Mouse (Mus musculus) layer of hippocampus, adult 11-12 months (tissue): Measurements from ENCODE around the gene Dennd1b.
A peak's percentile ranks its signal among the peaks of the same experiment; 100 is the strongest.

Experiments used
- DNase-seq: peaks from one replicate; pipeline ENCODE4 v3.0.0; 2022; ENCODE audit warnings: low spot score

The Dennd1b gene

DNA sequence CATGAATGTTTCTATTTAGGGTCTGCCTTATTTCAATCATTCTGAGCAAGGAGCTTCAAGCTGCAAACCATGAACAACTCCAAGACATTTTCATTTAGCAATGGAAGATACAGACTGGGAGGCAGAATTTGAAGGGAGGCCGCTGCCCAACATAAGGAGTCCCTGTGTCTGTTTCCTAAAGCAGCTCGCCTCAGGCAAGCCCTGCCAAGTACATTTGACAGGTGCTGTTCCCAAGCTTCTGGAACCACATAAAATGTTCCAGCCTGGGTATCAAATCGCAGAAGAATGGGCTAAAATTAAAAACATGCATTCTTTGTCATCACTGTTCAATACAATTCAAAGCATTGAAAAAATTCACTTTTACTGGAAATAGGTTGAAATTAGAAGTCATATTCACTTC is 229.4 kb downstream of the Dennd1b start:
- peak; percentile 48 for DNase-seq

- DNase-seq = no peak
These were observed 230.8 kb downstream of the Dennd1b start for GRCm38 (mm10) chr1:139194011-139194410.

GRCm38 (mm10) chr1:139194428-139195028 is 231.3 kb downstream of the Dennd1b start:
- DNase-seq = no peak

DNA sequence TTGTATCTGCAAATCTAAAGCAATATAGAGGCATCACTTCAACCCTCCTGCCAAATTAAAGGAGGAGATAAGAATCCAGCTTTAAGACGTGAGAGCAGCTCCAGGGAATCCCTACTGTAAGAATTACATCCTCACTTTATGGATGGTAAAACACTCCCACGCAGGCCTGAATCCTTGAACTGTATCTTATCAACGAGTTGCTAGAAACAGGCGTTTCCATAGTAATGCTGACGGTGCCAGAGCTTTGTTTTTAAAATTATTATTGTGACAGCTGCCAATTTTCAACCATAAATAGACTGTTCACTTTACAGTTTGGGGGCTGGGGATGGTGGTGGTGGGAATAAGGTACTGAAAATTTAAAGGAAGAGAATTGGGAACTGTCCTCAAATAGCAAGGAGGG is 239.8 kb downstream of the Dennd1b start:
- peak; percentile 35 for DNase-seq

GRCm38 (mm10) chr1:139206259-139206658 is 243.0 kb downstream of the Dennd1b start:
- no peak for DNase-seq

DNA sequence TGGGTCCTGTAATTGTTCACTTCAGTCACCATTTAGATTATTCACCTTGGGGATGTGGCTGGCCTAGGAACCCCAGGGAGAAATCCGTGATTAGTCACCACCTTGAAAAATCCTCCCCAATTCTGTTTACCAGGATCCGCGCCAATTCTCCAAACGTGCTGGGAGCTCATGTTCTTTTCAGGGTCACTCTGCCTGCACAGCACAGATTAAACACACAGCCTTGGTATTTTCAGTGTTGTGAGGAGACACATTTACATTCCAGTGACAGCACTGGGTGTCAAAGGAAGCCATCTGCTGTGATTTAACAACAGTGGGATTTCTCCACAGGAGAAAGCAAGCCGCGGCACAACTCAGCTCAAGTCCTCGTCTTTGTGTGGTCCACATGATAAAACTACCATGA is 246.6 kb downstream of the Dennd1b start:
- DNase-seq = peak; percentile 18

DNA sequence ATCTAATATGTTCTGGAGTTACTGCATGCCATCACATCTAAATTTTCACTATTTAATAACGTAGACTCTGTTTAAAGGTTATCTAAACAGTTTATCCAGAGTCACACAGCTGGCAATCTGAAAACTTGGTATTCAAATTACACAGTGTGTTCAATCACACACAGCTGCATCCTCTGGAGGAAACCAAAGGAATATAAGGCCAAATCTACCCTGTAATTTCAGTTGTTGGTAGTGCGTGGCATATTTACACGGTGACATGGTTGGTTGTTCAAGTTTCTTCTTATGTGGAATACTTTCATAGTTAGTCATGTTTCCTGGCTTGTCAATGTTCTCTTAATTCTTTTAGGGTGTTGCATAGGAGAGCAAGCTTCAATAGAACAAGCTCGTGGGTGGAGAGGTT is 247.3 kb downstream of the Dennd1b start:
- no peak for DNase-seq

- no peak for DNase-seq
These were observed 252.1 kb downstream of the Dennd1b start for GRCm38 (mm10) chr1:139215311-139215710.

DNA sequence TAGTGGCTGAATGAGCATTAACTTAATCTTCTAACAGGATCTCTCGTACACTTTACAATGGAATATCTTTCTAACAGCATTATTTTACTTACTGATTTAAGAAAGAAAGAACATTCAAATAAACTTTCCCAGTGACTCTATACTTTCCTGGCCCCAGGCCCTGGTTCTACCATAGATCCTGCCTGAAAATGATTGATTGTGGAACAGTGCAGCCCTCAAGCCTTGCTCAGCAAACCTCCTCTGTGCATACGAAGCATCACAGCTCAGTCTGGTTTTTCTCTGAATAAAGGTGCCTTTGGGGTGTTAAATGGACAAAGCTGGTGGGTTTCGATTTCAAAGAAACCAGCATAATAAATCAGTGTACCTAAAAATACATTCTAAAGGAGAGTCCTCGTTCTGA is 260.6 kb downstream of the Dennd1b start:
- DNase-seq = no peak

GRCm38 (mm10) chr1:139224309-139224949 is 261.2 kb downstream of the Dennd1b start:
- no peak for DNase-seq
